13 mouse cellular contexts compared by ENCODE assay signal in genomic region chr10:99061418-99061817, GRCm38 (mm10).
"Had no signal": no experiment of that assay in that cellular context is flagged by ENCODE, and none has a peak within 500 bp of the region (broad histone marks: within the 10 kb centered on the region; RNA-seq: fewer than 3 reads in every experiment).

No protein-coding gene starts in this region.

- ATAC-seq: lung, postnatal 0 days had no signal

- DNase-seq: kidney, postnatal 14 days; lung, adult 2 months; lung, postnatal 4 days; right cerebral cortex, adult 18-20 months; right cerebral cortex, postnatal 25 days; thymus, postnatal 4 days had no signal

- H3K27me3 ChIP-seq: kidney, embryonic 15.5 days; liver, embryonic 15.5 days; midbrain, embryonic 12.5 days had no signal

- H3K27ac ChIP-seq: kidney, embryonic 15.5 days; left cerebral cortex, adult 2 months; limb, embryonic 10.5 days; liver, embryonic 15.5 days; midbrain, embryonic 12.5 days; stomach, postnatal 0 days had no signal

- H3K4me3 ChIP-seq: kidney, embryonic 15.5 days; left cerebral cortex, adult 2 months; limb, embryonic 10.5 days; liver, embryonic 15.5 days; midbrain, embryonic 12.5 days had no signal

- H3K4me1 ChIP-seq: limb, embryonic 10.5 days; liver, embryonic 15.5 days; midbrain, embryonic 12.5 days had no signal
